Mouse (Mus musculus) forebrain, postnatal 0 days (tissue): ENCODE data around the gene Cacna2d1. TPM values are rescaled to one million over a fixed set of nuclear protein-coding genes. Genes with fewer than 3 reads are reported as not detected.

Source experiments
- ATAC-seq: fragments of 200-750 bp; cut with Nextera tagmentation; 2 replicates; pipeline ENCODE4 v1.8.0; 2017; ENCODE audit warnings: mild to moderate bottlenecking, moderate library complexity
- DNase-seq: peaks from one replicate; pipeline ENCODE4 v3.0.0-alpha.2; 2015
- H3K27ac ChIP-seq: fragments of 300-500 bp; sonication (generic); 2 replicates; pipeline ENCODE4 v1.5.1; 2014; ENCODE audit warnings: low read depth, mild to moderate bottlenecking, antibody characterized with exemption, low read length, moderate library complexity, mixed read lengths
- H3K27me3 ChIP-seq: fragments of 300-500 bp; sonication (generic); 2 replicates; pipeline ENCODE4 v1.6.1; 2014; ENCODE audit warnings: mild to moderate bottlenecking, low read length, mixed read lengths; ENCODE audit not compliant: insufficient read depth
- H3K36me3 ChIP-seq: fragments of 300-500 bp; sonication (generic); 2 replicates; pipeline ENCODE4 v1.6.1; 2014; ENCODE audit warnings: mild to moderate bottlenecking, moderate library complexity; ENCODE audit not compliant: insufficient read depth
- H3K4me1 ChIP-seq: fragments of 300-500 bp; sonication (generic); 2 replicates; pipeline ENCODE4 v1.6.1; 2014; ENCODE audit warnings: antibody characterized with exemption; ENCODE audit not compliant: insufficient read depth
- H3K4me2 ChIP-seq: fragments of 300-500 bp; sonication (generic); 2 replicates; pipeline ENCODE4 v1.6.1; 2014; ENCODE audit warnings: low read depth, mild to moderate bottlenecking, moderate library complexity
- H3K4me3 ChIP-seq: fragments of 300-500 bp; sonication (generic); 2 replicates; pipeline ENCODE4 v1.5.1; 2014; ENCODE audit warnings: low read depth, low read length, mixed read lengths
- H3K9ac ChIP-seq: fragments of 300-500 bp; sonication (generic); 2 replicates; pipeline ENCODE4 v1.6.1; 2014; ENCODE audit warnings: mild to moderate bottlenecking
- H3K9me3 ChIP-seq: fragments of 300-500 bp; sonication (generic); 2 replicates; pipeline ENCODE4 v1.6.1; 2016; ENCODE audit warnings: low read length
- CTCF ChIP-seq: sonication (generic); IDR thresholded peaks from 2 replicates; pipeline ENCODE4 v1.5.1; 2016; ENCODE audit warnings: antibody characterized with exemption, control low read depth, low read depth
- WGBS: fragments of 180-500 bp; shearing (Covaris S2); extraction: QIAGEN DNeasy Blood & Tissue Kit; methylation state at CpG from one replicate; pipeline ENCODE4 v1.1.7; 2014; 5-methylcytosine and 5-hydroxymethylcytosine counted together
- polyA plus RNA-seq: library from polyadenylated mRNA; unstranded; fragments of >200 nt; fragmentation: Nextera tagmentation; extraction: Ambion mirVana; gene quantifications from 2 replicates; pipeline ENCODE4 v1.2.1, GENCODE M21; 2015
- total RNA-seq: library from RNA; depleted of rRNA; stranded (reverse); fragments of >200 nt; gene quantifications from 2 replicates; pipeline ENCODE4 v1.2.3, GENCODE M21; 2014

The Cacna2d1 gene
- total and polyA plus RNA-seq, 2 experiments from 2014 or later: 28.5 to 80.4 TPM

- Histone ChIP-seq H3K27ac (no peak overlapping the region), H3K9me3 (no peaks in the 10 kb centered on the region), H3K36me3 (no peaks in the 10 kb centered on the region), H3K27me3 (no peaks in the 10 kb centered on the region), H3K4me3 (no peak overlapping the region), H3K4me1 (0 out of 2 replicates have a peak, but pooled peaks cover 5% of the 10 kb centered on the region), H3K4me2 (no peak overlapping the region), H3K9ac (no peak overlapping the region)
- ATAC-seq (no peak), DNase-seq (no peak)
- TF ChIP-seq CTCF: no peak
- WGBS: 75% methylated on average over 2 of the region's 2 CpGs
Measured at GRCm38 (mm10) chr5:16000917-16001316, 66.4 kb downstream of the Cacna2d1 start.

GRCm38 (mm10) chr5:16002431-16003063 is 68.1 kb downstream of the Cacna2d1 start:
- Histone ChIP-seq H3K9ac (no peak overlapping the region), H3K4me2 (no peak overlapping the region), H3K4me3 (no peak overlapping the region), H3K36me3 (no peaks in the 10 kb centered on the region), H3K27me3 (no peaks in the 10 kb centered on the region), H3K27ac (peak overlapping the region; percentile 60), H3K4me1 (0 out of 2 replicates have a peak, but pooled peaks cover 5% of the 10 kb centered on the region), H3K9me3 (no peaks in the 10 kb centered on the region)
- TF ChIP-seq CTCF: no peak
- 15% methylated on average over 9 of the region's 9 CpGs for WGBS
- ATAC-seq: peak; percentile 43; the same call in 1 of the 2 replicates
- no peak for DNase-seq

- no peak for TF ChIP-seq CTCF
- peak; percentile 49 for DNase-seq
Measured at GRCm38 (mm10) chr5:16004305-16004704, 69.8 kb downstream of the Cacna2d1 start.

DNA sequence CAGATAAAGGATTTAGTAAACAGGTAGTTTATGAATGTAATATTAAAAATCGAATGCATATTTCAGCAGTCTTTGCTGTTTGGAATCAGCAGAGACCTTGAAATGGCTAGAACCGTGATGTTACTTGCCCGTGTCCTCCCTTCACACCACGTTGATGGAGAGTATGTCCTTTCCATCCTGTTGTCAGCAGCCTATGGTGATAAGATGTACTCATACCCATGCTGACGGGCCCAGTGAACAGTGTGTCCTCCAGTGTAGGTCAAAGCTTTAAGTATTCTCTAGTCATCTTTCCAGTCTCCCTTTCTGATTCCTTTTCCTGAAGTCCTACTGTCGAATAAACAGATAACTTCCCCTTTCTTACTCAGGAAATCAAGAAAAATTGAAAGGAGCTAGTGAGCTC is 72.5 kb downstream of the Cacna2d1 start:
- Histone ChIP-seq H3K27me3 (no peaks in the 10 kb centered on the region), H3K4me1 (0 out of 2 replicates have a peak, but pooled peaks cover 5% of the 10 kb centered on the region), H3K9me3 (no peaks in the 10 kb centered on the region), H3K27ac (no peak overlapping the region), H3K36me3 (no peaks in the 10 kb centered on the region), H3K9ac (no peak overlapping the region), H3K4me3 (no peak overlapping the region), H3K4me2 (no peak overlapping the region)
- ATAC-seq: no peak
- no peak for TF ChIP-seq CTCF
- WGBS: 89% methylated on average over 6 of the region's 6 CpGs
- no peak for DNase-seq

More at GRCm38 (mm10) chr5:16004305-16004704, 69.8 kb downstream of the Cacna2d1 start:
- no peaks in the 10 kb centered on the region for H3K36me3 ChIP-seq
- 29% methylated on average over 6 of the region's 6 CpGs for WGBS
- no peak overlapping the region for H3K4me3 ChIP-seq
- no peaks in the 10 kb centered on the region for H3K27me3 ChIP-seq
- H3K4me2 ChIP-seq: no peak overlapping the region
- no peaks in the 10 kb centered on the region for H3K9me3 ChIP-seq
- peak overlapping the region; percentile 41 for H3K27ac ChIP-seq
- H3K4me1 ChIP-seq: 0 out of 2 replicates have a peak, but pooled peaks cover 5% of the 10 kb centered on the region
- no peak overlapping the region for H3K9ac ChIP-seq
- ATAC-seq: peak; percentile 80

DNA sequence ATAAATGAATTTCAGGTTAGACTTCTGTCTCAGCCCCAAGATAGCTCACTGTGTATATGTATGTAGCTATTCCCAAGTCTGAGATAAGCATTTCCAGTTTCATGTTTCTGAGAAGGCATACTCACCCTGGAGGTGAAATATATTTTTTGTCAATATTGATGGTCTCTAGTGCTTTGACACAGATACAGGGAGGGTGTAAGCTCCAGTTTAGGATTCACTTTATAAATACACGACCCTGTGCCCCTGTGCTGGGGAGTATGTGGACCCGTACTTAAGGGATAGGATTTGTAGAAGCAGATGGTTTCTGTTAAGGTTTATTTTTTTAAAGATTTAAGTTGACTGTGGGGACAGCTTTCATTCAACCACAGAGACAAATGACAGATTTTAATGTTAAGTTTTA is 79.2 kb downstream of the Cacna2d1 start:
- H3K9ac ChIP-seq: no peak overlapping the region
- no peaks in the 10 kb centered on the region for H3K9me3 ChIP-seq
- no peaks in the 10 kb centered on the region for H3K36me3 ChIP-seq
- no peak overlapping the region for H3K27ac ChIP-seq
- no peak for TF ChIP-seq CTCF
- H3K4me2 ChIP-seq: no peak overlapping the region
- DNase-seq (no peak), ATAC-seq (no peak)
- H3K4me3 ChIP-seq: no peak overlapping the region
- WGBS: 65% methylated on average over 2 of the region's 2 CpGs
- no peaks in the 10 kb centered on the region for H3K27me3 ChIP-seq
- H3K4me1 ChIP-seq: no peaks in the 10 kb centered on the region

- no peak for TF ChIP-seq CTCF
- Histone ChIP-seq H3K36me3 (no peaks in the 10 kb centered on the region), H3K4me1 (no peaks in the 10 kb centered on the region), H3K27me3 (no peaks in the 10 kb centered on the region), H3K4me2 (no peak overlapping the region), H3K4me3 (no peak overlapping the region), H3K9me3 (no peaks in the 10 kb centered on the region), H3K9ac (no peak overlapping the region), H3K27ac (no peak overlapping the region)
- ATAC-seq (no peak), DNase-seq (no peak)
- WGBS: 58% methylated on average over 2 of the region's 2 CpGs
Measured at GRCm38 (mm10) chr5:16014392-16014791, 79.9 kb downstream of the Cacna2d1 start.

DNA sequence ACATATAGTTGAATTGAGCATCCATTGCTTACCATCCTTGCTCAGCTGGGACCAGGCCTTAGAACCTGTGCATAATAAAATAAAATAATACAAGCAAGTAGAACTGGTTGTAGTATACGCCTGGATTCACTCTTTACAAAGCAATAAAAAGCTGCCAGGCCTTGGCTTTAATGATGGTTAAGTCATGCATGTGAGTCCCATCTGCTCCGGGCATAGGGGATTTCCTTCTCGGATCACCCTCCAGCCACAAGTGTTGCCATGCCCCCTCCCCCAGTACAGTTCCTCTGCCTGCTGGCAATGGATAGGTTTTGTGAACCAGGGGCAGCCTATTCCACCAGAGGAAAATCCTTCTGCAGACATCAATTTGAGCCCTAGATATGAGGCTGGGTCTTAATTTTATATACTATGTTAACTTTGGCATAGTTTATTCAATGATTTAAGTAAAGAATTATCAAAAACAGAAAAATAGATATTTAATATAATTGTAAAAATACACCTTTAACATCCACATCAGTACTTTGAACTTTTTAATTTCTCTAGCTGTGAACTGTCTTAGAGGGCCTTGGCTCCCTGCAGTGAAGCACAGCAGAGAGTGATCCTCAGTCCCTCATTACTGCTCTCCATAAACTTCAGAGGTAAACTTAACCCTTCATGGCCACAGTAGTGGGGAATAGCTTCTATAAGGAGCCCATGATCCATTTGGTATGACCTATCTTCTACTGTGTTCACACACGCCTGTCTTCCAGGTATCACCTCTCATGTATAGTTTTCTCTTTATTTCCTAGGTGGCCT is 90.3 kb downstream of the Cacna2d1 start:
- no peak overlapping the region for H3K9ac ChIP-seq
- H3K4me3 ChIP-seq: no peak overlapping the region
- ATAC-seq: no peak
- DNase-seq: no peak
- no peaks in the 10 kb centered on the region for H3K4me1 ChIP-seq
- no peaks in the 10 kb centered on the region for H3K36me3 ChIP-seq
- H3K27me3 ChIP-seq: no peaks in the 10 kb centered on the region
- WGBS: 40% methylated on average over 4 of the region's 4 CpGs
- no peak overlapping the region for H3K4me2 ChIP-seq
- no peak overlapping the region for H3K27ac ChIP-seq
- no peak for TF ChIP-seq CTCF
- no peaks in the 10 kb centered on the region for H3K9me3 ChIP-seq
